Mouse (Mus musculus): Measurements from ENCODE around the gene Camta1.

The Camta1 gene

DNA sequence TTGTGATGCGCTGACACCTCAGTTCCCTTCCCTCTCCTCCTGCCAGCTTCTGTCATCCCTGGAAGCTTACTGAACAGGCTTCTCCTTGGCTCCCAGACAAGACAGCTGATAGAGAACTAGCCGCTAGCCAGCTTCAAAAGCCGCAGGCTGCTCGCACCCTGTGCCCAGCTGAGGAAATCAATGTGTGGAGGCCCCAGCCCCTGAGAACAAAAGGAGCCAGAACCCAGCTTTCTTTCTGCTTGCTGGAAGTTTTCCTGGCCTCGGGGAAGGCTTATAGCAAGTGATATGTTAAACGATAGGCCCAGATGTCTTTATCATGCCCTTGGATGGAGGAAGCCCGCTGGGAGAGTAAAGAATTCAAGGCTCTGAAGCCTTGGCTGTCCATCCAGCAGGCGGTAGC, 411.7 kb downstream of the Camta1 start:
- DNase-seq (ENCODE audit: low read depth, low spot score), result no peak

DNA sequence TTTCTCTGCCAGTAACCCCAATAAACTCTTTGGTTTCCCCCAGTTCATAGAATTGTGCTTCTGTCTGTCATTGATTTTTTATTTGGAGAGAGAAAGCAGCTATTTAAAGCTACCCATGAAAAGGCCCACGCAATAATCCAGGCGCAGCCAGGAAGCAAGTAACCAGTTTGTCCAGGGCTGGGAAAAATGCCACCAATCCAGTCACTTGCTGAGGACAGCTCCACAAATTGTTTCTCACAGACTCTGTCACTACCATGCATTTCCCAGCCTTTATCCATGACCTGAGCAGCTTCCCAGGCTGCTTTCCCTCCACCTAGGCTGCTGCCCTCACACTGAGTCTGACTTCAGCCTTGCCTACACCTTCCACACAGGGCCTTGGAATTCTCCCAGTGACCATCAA, 413.3 kb downstream of the Camta1 start:
- DNase-seq (ENCODE audit: low read depth, low spot score), result no peak

DNA sequence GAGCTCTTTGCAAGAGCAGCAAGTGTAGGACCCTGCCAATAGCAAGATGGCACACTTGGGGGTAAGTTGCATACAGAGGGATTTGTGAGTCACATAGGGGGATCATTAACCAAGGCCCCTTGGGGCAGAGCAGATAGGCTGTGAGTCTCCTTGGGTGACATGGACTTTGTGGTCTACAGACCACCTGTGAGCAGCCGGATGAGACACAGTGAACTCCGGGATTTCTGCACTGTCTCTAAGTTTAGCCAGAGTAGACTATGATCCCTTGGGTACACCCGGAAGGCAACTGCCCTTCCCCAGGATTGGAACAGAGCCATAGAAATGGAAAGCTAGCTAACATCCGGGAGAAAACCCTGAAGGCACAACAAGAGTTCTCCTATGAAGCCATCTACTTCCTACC, 417.0 kb downstream of the Camta1 start:
- DNase-seq (ENCODE audit: low read depth, low spot score), result no peak

DNA sequence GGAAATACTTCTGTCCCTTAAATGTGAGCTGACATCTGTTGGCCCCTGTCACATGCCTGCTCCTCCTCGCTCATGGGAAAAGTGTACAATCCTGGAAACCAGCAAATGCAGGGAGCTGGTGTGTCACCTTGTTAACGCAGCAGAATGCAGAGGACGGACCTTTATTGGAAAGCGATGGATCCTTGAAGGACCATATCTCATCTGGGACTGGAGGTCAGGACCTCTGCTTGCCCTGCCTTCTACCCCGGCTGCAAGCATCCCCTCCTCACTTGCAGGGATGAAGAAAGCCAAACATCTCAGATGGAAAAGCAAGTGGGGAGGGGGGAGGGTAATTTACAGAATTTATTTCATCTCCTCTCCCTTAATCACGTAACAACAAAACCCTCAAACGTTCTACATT, 423.1 kb downstream of the Camta1 start:
- no peak for DNase-seq (ENCODE audit: low read depth, low spot score)

DNA sequence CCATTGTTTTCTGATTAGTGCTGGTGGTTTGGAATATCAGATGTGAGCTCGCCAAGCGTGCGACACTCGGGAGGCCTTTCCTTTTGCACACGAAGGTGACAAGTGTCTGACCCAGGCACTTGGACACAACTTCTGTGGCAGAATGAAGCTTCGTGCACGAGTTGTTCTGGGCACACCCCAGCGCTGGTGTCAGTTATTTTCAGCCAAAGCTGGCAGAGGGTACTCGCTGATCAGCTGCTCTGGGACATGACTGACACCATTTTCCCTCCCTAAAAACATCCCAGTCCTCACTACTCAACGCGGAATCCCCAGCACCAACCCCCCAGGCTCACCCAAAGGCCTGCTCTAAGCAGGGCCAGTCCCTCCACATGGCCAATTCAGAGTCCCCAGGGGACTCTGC, 423.8 kb downstream of the Camta1 start:
- no peak for DNase-seq (ENCODE audit: low read depth, low spot score)

DNA sequence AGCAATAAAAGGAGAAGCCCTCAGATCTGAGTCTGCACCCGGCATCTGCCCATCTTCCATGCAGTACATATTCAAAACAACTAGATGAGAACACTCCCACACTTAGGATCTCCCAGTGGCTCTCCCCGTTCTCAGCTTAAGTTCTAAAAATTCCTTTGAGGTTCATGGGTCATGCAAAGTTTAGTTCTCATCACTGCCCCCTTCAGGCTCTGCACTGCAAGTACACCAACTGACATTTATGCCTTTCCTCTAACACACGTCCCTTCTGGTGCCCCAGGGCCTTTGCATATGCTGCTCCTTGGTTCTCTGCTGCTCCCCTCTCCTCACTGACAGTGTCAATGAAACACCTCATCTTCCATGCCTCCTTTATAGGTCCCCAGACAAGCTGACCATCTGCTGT, 436.5 kb downstream of the Camta1 start:
- no peak for DNase-seq (ENCODE audit: low read depth, low spot score)

DNA sequence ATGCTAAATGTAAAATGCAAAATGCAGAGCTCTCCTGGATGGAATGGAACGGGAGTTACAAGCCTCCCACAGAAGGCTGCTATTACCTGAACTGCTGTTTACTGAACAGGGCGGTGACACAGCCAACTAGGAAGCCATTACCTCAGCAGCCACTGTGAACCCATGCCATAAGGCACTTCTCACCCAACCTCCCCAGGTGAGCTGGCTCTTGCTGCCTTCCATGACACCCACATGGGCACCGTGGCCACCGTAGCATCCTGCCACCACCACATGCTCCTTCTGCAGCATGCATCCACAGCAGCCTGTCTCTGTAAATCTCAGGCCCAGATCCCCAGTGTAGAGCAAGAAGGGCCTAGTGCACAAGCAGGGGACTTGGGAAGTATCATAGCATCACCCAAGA, 438.8 kb downstream of the Camta1 start:
- DNase-seq (ENCODE audit: low read depth, low spot score), result no peak

DNA sequence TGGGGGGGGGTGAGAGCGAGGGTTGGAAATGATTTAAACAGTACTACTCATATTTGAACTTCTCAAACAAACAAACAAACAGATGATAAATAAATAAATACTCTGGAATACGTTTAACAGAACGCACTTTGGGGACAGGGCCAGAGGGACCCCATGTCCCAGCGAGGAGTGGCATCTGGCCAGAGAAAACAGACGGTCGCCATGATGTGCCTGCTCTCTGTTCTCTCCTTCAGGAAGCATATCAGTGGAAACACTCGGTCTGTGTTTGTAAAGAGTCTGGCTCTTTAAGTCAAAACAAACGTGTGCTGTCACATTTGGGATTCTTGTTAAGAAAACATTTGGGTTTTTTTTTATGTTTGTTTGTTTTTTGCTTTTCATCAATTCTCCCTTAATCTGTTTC, 439.3 kb downstream of the Camta1 start:
- DNase-seq (ENCODE audit: low read depth, low spot score), result no peak

DNA sequence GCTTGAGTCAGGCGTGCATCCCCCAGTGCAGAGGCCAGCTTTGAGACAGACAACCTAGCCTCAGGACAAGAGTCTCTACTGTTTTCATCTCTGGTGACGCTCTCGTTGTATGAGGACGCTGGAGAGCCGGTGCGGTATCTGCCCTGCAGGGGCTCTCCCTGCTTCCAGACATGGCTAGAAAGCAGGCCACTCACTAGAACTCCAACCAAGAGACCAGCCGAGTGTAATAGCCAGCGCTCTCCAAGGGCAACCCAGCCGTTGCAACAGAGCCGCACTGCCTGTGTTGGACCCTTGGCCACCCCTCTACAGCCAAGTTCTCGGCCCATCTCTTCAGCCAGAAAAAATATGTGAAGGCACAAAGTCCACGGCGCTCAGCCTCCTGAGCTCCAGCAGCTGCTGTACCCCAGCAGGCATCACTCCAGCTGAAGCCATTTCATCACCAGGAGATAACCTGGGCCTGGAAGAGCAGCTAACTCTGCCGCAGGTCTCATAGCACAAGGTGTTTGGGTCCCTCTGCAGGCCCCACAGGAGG, 443.3 kb downstream of the Camta1 start:
- no peak for DNase-seq (ENCODE audit: low read depth, low spot score)

DNA sequence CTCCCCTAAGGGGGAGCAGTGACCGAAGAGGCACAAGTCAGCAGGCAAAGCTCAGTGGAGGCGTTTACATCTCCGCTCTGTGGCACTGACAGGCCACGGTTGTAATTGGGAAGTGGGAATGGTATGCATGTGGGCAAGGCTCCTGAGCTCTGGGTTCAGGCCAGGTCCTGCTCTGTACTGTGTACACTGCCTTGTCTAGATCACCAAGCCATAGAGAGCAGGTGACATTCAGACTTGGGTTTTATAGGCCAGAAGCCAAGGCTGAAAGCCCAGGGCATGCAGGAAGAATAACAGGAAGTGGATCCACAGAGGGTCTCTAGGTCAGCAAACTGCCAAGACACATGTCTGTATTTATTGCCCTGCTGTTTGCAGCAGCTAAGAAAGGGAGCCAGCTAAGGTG, 445.9 kb downstream of the Camta1 start:
- DNase-seq (ENCODE audit: low read depth, low spot score), result no peak

DNA sequence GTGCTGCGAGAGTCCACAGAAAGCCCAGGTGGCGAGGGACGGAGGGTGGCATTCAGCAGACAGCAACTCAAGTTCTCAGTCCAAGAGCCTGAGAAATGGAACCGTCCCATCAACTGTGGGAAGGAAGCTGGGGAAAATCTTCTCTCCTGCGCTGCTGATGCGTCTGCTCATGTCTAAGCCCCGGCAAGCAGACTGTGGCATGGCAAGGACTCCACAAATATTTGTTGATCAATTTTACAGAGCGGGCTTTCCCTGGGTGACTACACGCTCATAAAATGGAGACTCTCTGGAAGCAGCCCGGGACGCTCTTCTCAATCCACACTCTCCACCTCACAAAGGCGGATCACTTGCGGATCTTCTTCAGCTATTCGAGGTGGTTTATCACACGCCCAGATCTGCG, 446.3 kb downstream of the Camta1 start:
- no peak for DNase-seq (ENCODE audit: low read depth, low spot score)

DNA sequence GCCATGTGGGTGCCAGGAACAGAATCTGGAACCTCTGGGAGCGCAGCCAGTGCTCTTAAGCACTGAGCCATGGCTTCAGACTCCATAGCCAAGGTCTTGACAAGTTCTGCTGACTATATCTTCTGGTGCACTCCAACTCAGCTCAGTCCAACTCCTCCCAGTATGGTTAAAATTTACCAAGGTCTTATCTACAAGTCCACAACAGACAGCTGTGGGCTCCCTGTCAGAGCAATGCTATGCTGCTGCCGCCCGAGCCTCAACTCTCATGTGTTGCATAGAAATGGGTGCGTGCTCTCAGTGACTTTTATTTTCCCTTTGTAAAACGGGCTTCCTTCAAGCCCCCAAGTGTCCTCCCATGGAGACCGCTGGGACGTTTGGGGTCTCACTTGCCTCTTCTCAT, 446.7 kb downstream of the Camta1 start:
- DNase-seq (ENCODE audit: low read depth, low spot score), result no peak

DNA sequence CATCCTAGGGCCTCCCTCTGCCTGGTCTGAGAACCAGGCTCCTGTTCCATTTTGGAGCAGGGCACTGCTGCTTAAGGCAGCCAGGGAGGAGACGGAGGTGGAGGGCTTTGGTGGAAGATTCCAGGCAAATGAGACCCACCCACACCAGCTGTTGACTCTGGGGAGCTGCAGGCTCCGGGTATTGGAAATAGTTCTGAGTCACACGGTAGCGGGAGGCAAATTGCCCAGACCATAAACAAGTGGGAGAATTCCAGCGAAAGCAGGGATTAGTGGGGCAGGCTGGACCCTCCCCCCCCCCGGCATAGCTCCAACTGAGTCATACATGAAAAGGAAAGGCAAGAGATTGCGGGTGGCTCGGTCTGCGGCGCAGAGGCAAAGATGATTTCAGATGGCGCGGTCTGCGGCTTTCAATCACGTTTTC, 450.0 kb downstream of the Camta1 start:
- no peak for DNase-seq (ENCODE audit: low read depth, low spot score)

DNA sequence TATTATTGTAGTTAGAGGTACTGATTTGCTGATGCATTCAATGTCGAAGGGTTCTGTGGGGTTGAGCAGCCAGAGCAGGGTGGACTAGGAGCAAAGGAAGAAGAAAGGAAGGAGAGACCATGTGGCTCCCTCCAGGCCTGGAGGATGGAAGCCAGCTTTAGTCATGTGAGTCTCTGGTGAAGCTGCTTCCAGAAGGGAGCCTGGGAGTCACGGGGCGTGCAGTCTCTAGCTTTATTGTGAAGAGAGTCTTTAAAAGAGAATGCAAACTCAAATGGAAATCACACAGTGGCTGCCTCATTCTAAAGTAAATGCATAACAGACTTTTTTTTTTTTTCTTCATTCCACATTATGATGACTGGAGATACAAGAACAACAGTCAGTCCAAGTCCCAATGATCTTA, 450.7 kb downstream of the Camta1 start:
- DNase-seq (ENCODE audit: low read depth, low spot score), result no peak

DNA sequence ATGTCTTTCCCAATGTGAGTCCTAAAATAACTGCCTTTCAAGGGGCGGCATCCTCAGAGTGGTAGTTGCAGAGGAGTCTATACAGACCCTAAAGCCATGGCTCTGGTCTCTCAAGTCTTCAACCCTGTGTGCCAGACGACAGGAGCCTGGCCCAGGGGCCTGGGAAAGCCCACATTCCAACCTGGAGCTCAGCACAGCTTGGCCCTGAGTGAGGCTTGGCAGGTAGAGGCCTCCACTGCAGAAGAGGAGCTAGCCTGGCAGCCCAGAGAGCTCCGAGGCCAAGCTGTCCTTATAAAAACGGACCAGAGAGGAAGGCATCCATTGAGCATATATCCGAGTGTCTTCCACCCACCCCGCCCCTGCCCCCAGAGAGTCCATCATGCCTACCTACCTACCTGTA, 452.4 kb downstream of the Camta1 start:
- DNase-seq (ENCODE audit: low read depth, low spot score), result no peak

DNA sequence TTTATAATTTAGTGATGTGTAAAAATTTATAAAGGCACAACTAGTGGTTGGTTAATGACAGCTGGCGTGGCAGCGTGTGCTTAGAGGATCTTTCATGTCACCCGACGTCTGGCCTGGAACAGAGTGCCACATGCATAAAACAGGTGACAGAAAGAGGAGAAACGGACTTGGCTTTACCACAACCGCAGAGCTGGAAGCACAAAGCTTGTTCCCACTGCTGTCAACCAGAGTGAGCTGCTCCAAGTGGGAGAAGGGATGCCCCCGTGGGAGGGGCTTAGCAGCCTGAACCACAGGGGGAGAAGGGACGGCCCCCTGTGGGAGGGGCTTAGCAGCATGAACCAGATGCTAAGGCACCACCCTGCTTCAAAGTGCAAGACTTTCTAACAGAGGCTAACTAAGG, 452.9 kb downstream of the Camta1 start:
- DNase-seq (ENCODE audit: low read depth, low spot score), result no peak

DNA sequence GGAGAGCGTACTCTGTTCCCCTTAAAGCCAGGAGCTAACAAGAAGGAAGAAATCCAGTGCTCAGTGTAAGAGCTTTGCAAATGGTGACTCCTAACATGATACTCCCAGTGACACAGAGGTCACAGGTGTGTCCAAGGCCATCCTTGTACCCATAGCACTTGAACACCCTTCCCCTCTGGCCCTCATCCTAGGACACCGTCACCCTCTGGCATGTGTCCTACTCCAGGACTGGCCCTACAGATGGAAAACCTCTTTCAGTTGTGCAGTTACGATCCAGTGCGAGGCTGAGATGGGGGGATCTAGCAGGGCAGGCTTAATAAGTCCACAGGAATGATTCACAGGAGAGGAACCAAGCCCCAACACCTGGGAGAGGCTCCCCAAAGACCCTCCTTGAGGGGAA, 453.4 kb downstream of the Camta1 start:
- DNase-seq (ENCODE audit: low read depth, low spot score), result no peak

DNA sequence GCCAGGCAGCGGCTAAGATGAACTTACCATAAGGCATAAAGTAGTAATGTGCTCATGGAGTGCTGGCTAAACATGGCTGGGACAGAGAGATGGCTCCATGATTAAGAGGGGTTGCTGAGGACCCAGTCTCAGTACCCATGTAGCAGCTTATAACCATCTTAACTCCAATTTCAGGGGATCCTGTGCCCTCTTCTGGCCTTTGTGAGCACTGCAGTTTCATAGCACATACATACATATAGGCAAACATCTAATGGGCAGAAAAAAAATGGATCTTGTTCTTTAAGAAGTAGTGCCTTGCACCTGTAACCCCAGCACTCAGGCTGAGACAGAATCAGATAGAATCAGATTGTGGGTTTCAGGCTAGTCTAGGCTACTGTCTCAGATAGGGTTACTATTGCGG, 454.5 kb downstream of the Camta1 start:
- DNase-seq (ENCODE audit: low read depth, low spot score), result no peak

DNA sequence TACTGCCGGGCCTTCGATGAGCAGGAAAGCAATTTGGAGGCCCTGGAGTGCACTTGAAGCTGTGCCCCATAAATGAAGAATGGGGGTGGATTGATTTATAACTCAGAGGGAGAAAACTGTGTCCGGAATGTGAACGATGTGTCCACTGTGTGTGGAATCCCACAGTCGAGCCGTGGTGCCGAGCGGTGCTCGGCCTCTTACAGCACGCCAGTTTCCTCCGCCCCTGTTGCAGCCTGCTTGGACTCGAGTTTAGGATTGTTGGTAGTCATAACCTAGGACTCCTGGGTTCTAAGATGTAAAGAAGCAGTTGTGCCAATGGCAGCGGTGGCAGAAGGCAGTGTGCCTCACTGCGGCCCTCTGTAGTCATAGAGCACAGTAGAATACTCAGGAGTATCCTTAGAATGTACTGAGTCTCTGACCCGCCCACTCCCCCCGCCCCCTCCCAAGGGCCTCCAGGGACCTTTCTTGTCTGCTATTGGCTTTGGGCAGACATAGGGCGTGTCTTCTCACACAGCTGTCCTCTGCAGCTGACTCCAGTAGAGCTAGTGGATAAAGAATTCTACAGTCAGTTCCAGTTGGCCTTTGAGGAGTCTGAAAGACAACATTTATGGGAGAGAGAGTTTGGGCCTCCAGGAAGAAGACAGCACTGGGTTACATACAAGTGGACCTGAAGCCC, 457.0 kb downstream of the Camta1 start:
- DNase-seq (ENCODE audit: low read depth, low spot score), result no peak

DNA sequence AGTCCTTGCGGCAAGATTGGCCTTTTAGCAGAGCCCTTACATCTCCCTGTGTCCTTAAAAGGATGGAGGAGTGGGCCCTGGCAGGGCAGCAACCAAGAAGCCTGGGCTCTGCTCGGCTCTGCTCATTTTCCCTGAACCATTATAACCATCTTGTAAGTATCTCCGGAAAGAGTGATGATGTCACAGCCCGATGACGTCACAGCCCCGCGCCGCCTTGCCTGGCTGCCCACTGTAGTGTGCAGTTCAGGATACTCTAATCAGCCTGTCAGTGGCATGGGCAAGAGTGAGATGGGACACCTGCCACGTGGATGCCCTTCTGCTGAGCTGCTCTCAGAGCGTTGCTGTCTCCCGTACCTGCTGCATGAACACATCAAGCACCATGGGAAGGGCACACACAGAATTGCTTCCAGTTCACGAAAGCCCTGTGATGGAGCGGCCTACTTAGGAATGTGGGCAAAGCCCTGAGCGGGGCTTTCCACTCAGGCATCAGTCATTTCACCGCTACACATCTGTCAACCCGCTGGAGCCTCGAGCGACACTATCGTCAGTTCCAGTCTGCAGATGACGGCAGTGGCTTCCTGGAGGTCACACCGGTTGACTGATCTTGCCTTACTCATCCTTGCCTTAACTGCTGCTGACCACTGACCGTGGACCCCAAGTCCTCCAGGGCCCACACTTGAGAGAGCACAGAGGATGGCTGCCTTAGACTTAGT, 459.8 kb downstream of the Camta1 start:
- no peak for DNase-seq (ENCODE audit: low read depth, low spot score)

DNA sequence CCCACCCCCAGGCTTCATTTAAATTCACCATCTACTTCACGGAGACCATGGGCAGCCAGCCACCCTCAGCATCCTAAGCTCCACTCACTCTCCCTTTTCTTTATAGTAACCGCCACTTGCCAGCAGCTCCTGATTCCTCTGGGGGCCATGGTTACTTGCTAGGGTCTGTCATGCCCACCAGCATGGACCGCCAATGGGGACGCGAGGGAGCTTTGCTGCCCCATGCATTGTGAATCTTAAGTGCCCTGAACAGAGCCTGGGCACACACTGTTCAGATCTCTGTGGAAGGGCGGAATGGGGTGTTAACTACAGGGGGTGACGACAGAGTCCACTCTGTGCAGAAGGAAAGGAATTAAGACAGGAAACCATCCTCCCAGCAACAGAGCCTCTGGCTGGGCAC, 465.1 kb downstream of the Camta1 start:
- DNase-seq (ENCODE audit: low read depth, low spot score), result no peak

DNA sequence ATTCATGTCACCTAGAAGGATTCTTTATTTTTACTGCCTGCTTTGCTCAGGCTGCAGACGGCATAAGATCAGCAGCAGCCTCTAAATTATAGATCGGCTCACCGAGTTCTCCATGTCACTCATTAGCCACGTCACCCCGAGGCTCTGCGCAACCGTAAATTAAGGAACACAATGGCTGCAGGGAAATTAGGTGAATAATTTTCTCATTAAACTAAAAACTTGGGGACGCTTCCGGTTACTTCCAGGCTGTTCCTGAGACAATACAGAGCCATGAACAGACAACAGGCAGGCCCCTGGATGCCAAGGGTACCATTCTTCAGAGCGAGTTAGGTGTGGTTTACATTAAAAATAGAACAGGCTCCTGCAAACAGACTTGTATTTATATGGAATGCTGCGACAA, 472.3 kb downstream of the Camta1 start:
- DNase-seq (ENCODE audit: low read depth, low spot score), result no peak

DNA sequence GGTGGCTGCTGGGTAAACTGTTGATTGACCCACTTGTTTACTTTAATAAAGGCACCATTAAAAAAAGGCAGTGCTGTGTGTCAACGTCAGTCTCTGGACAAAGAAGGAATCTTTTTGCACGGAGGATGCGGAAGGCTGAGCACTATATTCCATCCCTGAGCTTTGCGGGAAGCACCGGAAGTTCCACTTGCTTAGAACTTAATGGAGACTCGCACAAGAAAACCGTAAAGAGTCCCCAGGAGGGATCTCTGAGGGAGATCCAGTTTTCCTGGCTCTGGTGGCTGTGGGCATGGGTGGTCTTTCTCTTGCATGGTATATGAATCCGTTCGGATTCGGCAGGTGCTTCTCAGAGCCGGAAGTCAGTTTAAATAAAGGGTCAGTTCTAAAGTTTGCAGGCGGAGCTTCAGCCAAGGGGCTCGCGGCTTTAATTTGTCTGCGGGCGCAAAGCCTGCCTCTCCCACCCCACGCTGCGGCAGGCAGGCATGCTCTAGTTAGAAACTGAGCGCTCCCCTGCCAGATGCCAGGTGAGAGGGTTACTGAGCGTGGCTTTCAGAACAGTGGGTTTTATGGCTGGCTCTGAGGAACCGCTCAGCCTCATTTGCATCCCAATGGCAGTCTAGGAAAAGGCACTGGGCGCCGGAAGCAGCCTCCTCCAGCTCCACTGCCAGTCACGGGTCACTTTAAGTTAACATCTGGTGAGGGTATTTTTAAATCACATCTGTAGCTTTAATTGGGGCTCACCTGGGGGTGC, 474.8 kb downstream of the Camta1 start:
- DNase-seq (ENCODE audit: low read depth, low spot score), result no peak
